Mouse (Mus musculus) spleen, postnatal 4 days (tissue): ENCODE measurements around the gene Nova2.
A peak's percentile ranks its signal among the peaks of the same experiment; 100 is the strongest.

Source experiments
- DNase-seq, 2 experiments: peaks; one replicate each; pipeline ENCODE4 v3.0.0; 2022; ENCODE audit warnings: low spot score in 2 of 2

Gene Nova2

DNA sequence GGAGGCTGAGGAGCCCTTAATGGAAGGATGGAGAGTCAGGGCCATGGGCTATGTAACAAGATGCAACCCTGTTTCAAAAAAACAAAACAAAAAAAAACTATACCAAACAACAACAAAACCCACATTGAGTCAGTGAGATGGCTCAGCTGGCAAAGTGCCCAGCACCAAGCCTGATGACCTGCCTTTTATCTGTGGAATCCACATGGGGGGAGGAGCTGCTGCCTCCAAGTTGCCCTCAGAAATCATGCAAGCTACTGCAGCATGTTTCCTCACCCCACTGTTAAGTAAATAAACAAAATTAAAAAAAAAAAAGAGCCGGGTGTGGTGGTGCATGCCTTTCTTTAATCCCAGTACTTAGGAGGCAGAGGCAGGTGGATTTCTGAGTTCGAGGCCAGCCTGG, 60.8 kb downstream of the Nova2 start:
- DNase-seq: peak; percentile 54 to 75

DNA sequence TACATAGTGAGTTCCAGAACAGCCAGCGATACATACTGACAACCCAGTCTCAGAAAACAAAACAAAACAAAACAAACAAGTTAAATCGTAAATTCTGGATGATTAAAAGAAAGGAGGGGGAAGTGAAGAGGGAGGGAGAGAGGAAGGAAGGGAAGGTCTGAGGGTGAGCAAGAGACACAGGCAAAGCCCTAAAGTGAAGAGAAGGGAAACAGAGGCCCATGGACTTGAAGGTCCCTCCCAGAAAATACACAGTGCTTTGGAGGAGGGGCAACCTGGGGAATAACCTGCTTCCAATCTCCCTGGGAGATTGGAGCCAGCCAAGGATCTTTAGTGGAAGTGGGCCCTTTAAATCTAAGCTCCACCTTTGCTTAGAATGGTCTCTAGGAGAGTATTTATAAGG, 61.4 kb downstream of the Nova2 start, which contains the start of gene Nanos2:
Gene Nanos2, plus strand, starts transcription at position 301 of the 400 bp plus-strand sequence.
- no peak for DNase-seq

DNA sequence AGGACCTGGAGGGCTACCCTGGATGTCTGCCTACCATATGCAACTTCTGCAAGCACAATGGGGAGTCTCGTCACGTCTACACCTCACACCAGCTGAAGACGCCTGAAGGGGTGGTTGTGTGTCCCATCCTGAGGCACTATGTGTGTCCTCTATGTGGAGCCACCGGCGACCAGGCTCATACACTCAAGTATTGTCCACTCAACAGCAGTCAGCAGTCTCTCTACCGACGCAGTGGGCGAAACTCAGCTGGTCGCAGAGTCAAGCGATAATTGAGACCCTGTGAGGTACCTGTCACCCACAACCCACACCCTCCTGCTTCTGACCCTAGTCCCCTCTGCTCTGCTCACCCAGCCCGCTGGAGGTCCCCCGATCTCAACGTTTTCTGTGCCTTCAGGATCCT, 62.1 kb downstream of the Nova2 start:
- no peak for DNase-seq

DNA sequence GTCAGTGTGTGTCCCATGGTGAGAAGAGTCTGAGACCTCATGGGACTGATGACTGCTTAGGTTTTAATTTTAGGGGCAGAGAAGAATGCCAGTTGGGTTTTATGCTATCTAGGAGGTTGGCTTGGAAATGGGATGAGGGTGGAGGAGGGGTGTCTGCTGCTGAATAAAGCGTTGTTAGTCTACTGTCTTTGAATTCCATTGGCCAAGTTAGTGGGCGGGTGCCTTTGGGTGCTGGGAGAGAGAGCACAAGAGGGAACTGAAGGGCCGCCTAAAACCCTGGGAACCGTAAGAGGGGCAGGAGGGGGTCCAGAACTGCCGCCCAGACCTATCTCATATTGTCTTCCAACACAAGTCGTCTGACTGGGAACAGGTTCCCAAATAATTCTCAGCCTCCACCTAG, 63.1 kb downstream of the Nova2 start:
- no peak for DNase-seq

DNA sequence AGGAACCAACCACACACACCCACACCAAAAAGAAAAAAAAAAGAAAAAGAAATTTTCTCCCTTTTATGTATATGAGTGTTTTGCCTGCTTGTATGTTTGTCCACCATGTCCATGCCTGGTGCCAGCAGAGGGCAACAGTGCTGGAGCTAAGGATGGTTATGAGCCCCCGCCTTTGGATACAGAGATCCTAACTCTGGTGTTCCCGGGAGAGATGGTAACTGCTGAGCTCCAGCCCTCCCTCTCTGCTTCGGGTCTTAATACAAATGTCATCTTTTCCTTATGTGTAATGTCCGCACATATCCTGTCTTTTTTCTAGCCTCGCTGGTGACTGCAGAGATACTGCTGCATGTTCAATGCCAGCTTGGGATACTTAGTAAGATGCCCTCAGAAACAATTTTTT, 64.3 kb downstream of the Nova2 start:
- no peak for DNase-seq

DNA sequence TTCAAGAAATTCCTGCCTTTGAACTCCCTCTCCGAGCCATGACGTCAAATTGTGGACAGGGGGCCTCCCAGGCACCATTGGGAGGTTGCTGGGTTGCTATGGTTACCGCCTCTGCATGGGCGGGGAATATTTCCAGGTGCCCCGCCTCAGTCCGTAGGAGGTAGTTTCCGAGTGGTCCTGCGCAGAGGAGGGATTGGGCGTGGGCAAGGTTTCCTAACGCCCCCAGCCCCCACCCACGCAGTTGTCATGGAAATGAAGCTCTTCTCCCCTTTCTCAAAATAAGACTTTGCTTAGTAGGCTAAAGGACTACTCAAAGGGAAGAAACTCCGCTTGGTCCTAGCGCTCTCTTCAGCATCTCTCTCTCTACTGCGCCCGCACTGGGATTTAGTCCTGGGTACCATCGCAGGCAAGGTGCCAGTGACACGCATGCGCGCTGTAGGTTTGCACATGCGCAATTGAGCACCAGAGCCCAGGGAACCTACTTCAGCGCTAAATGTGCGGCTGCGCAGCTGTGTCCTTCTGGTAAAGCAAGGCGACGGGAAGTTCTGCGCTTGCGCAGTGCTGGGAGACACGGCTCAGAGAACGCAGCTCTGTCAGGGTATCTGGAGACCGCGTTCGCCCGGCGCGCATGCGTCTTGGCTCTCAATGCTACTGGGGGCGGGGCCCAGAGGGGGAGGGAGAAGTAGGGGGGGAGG, 65.1 kb downstream of the Nova2 start, which contains the start of gene Mypop:
Gene Mypop, plus strand, starts transcription at position 645 of the 695 bp plus-strand sequence.
- DNase-seq: peak; percentile 95 to 98

DNA sequence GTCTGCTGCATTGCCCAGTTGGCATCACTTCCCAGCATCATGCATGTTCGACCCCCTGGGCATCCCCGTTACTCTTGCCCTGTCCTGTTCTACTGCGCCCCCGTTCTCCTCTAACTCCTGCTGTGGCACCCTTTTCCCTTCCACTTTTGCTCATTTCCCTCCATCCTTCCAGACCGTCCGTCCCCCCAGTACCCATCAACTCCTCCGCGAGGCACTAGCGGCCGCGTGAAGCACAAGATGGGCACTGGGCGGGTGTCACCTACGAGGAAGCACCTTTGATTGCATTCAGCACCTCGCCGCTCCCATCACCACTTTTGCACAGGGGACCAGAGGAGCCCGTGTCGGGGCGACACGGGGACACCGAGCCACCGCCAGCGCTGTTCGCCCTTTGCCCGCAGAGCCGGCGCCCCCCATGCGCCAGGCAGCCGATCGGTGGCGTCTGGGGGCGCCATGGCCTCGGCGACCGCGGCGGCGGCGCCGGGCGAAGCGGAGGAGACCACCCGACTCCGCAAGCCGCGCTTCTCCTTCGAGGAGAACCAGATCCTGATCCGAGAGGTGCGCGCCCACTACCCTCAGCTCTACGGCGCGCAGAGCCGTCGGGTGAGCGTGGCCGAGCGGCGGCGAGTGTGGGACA, 66.1 kb downstream of the Nova2 start:
- DNase-seq: no peak

DNA sequence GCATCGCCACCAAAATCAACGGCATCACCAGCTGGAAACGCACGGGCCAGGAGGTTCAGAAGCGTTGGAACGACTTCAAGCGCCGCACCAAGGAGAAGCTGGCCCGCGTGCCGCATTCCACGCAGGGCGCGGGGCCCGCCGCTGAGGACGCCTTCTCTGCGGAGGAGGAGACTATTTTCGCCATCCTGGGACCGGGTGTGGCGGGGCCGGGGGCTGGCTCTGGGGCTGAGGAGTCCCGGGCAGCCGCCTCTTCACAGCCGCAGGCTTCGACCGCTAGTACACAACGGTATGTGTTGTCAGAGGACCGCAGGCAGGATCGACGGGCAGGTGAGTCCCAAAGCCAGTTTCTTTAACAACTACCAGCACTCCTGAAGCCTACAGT, 66.6 kb downstream of the Nova2 start:
- no peak for DNase-seq

DNA sequence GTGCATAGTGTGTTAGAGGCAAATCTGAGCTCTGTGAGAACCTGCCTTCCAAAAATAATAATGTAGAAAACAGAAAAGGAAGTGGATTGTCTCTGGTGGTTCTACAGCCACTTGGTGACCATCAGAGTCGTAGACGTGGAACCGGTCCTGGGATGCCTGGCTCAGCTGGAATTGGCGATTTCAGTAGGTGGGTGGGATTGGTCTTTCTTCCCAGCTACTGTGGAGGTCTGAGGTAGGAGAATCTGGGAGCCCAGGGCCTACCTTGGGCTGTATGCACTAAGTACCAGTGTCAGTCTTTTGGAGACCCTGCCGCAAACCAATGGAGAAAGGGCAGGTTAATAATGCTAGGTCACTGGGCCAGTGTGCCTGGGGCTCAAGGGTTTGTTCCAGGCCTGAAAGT, 67.3 kb downstream of the Nova2 start:
- no peak for DNase-seq

DNA sequence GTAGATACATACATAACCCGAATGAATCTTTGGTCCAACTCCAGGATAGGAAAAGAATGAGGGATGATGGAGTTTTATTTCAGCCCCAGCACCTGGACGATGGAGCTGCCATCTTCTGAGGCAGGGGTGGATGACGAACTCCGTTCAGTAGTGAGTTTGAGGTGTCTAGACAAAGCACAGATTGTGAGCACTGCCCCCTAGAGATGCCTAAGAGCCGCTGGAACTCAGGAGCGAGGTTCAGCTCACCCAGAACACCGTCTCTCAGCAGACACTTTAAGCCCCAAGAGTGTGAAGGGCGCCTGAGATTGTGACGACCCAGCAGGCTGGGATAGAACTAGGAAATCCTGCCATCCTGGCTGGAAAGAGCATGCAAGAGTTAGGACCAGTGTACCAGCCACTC, 73.1 kb downstream of the Nova2 start:
- no peak for DNase-seq

DNA sequence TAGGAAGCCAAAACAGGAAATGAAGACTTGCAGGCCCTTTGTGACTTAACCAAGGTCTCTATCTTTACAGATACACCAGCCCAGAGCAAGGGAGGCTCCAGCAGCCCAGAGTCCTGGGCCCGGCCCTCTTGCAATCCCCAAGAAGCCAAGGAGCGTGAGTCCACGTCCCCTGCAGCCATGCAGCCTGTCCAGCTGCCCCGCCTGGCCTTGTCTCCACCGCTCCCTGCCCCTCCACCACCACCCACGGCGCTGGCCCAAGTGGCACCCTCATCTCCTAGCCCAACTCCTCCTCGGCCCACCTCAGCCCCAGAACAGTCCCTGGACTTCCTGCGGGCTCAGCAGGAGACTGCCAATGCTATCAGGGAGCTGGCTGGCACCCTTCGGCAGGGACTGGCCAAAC, 74.7 kb downstream of the Nova2 start:
- peak in 1 of 2 experiments; percentile 73 for DNase-seq

DNA sequence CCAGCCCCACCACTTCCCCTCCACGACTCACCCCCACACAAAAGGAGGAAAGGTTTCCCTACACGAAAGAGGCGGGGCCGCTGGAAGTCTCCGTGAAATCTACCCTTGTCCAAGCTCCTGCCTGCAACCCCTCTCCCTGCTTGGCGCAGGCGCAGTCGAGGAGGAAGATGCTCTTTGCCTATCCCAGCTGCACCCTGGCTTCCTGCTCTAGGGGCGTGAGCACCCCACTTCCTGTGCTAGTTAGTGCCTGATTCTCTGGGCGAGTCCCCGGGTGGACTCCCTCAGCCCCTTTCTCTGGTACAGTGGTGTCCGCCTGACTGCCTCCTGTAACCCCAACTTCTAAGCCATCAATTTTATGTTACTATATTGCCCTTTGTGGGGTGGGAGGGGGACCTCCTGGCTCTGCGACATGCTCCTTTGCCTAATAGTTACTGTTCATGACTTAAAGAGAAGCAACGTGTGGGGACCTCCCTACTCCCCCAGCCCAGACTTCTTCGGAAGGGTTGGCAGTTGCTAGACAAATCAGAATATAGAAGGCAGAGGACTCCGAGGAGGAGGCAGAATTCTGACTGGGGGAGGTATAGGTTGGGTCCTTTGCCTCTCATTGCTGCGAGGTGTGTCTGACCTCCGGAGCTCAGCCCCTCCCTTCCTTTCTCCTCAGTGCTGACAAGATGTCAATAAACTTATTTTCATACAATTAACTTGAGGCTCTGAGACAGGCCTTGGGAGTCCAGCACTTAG, 75.5 kb downstream of the Nova2 start:
- peak; percentile 79 to 90 for DNase-seq

DNA sequence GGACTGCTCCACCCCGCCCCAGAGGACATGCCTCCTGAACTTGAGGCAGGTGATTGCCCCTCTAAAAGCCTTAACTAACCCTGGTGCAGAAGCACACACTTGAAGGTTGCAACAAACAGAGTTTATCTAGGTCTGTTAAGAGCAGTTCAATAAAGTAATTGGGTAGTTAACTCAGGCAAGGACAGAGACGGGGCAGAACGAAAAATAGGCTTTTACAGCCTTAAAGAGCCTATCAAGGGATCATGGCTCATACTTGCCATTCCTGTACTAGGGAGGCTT, 76.1 kb downstream of the Nova2 start:
- no peak for DNase-seq

DNA sequence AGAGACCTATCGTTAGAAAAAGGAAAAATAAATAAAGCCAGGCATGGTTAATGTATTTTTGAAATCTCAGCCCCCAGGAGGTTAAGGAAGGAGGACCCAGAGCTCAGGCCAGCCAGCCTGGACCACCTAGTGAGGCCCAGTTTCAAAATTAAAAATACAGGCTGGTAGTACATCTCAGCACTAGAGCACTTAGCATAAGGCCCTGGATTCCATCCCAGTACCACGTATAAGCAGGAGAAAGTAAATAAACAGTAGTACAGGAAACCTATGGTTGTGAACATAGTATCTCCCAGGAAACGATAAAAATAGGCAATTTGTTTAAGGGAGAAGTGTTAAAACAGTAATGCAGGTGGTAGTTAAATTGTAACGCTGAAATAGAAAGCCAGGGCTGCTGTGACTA, 76.4 kb downstream of the Nova2 start:
- no peak for DNase-seq

DNA sequence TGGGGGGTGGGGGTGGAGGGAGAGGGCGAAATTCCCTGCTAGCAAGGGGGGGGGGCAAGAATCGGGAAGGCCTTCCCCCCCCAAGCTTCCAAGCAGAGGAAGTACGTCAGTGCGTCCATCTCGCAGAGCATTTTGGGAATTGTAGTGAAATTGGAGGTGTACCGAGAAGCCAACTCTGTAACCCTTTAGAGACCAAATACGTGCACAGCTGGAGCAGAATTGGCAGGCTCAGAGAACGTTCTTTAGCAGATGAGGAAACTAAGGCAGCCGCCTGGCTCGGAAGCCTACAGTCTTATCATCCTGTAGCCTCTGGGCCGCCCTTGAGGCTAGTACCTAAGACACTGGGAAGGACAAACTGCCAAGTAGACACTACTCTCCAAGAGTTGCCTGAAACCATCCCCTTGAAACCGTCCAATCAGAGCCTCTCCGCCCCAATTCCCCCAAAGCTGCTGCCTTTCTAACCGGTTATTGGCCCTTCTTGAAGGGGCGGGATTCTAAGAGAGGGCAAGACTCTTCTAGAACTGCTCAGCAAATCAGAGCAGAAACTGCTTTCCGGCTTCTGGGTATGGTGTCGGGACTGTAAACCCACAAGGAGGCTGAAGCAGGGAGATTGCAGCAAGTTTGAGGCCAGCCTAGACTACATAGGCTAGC, 77.3 kb downstream of the Nova2 start:
- peak; percentile 67 to 77 for DNase-seq

DNA sequence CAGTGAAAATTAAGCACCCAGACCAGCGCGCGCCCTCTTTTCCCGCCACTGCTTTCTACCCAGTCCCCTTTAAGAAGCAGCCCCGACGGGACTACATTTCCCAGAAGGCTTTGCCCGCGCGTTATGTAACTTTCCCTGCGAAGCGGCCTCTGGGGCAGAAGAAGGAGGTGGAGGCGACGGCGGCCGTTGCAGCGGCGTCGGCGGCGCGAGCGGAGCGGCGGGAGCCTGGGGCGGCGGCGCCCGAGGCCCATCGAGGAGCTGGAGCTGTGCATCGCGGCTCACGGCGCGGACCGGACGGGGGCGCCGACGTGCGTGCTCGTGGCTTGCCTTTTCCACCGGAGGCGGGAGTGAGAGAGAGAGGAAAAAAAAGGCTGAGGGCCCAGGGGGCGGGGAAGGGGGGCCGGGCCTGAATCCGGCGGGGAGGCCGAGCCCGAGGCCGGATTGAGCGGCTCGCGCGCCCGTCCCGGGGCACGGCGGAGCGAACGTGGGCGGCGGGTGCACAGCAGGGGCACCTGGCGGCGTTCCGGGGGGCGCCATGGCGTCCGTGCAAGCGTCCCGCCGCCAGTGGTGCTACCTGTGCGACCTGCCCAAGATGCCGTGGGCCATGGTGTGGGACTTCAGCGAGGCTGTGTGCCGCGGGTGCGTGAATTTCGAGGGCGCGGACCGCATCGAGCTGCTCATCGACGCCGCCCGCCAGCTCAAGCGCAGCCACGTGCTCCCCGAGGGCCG, 78.4 kb downstream of the Nova2 start, which contains the start of gene Irf2bp1:
Gene Irf2bp1, plus strand, starts transcription at position 143 of the 729 bp plus-strand sequence.
- DNase-seq: peak; percentile 91 to 93

DNA sequence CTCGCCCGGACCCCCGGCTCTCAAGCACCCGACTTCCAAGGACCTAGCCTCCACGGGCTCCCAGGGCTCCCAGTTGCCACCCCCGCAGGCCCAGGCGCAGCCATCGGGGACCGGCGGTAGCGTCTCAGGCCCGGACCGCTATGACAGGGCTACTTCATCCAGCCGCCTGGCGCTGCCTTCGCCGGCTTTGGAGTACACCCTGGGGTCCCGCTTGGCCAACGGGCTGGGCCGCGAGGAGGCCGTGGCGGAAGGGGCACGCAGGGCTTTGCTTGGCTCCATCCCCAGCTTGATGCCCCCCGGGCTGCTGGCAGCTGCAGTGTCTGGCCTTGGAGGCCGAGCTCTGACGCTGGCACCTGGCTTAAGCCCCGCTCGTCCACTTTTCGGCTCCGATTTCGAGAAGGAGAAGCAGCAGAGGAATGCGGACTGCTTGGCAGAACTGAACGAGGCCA, 79.0 kb downstream of the Nova2 start:
- DNase-seq: peak; percentile 34 to 79

DNA sequence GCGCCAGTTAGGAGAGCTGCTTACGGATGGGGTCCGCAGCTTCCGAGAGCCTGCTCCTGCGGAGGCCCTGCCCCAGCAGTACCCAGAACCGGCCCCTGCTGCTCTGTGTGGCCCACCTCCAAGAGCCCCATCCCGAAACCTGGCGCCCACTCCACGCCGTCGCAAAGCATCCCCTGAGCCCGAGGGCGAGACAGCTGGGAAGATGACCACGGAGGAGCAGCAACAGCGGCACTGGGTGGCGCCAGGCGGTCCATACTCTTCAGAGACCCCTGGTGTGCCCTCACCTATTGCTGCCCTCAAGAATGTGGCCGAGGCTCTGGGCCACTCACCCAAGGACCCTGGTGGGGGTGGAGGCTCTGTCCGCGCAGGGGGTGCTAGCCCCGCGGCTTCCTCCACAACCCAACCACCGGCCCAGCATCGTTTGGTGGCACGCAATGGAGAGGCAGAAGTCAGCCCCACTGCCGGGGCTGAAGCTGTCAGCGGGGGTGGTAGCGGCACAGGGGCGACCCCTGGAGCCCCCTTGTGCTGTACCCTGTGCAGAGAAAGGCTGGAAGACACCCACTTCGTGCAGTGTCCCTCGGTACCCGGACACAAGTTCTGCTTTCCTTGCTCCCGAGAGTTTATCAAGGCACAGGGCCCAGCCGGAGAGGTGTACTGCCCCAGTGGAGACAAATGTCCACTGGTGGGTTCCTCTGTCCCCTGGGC, 79.9 kb downstream of the Nova2 start:
- peak in 1 of 2 experiments; percentile 74 for DNase-seq

DNA sequence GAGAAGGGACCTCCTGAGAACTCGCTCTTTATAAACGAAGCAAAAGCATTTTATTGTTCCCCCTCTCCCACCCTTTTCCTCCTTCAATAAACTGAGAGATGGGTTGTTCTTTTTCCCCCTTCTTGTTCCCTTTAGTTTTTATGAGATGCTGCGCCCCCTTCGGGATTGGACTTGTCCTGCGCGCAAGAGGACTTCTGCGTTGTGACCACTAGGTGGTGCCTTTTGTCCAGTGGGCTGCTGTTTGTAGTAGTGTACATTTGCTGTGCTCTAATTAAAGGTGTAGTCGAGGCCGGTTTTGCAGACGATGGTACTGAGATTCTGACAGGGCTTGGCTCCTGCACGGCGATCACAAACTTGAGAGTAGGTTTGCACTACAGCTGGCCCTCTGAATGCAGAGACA, 80.8 kb downstream of the Nova2 start:
- DNase-seq: peak; percentile 83 to 90

DNA sequence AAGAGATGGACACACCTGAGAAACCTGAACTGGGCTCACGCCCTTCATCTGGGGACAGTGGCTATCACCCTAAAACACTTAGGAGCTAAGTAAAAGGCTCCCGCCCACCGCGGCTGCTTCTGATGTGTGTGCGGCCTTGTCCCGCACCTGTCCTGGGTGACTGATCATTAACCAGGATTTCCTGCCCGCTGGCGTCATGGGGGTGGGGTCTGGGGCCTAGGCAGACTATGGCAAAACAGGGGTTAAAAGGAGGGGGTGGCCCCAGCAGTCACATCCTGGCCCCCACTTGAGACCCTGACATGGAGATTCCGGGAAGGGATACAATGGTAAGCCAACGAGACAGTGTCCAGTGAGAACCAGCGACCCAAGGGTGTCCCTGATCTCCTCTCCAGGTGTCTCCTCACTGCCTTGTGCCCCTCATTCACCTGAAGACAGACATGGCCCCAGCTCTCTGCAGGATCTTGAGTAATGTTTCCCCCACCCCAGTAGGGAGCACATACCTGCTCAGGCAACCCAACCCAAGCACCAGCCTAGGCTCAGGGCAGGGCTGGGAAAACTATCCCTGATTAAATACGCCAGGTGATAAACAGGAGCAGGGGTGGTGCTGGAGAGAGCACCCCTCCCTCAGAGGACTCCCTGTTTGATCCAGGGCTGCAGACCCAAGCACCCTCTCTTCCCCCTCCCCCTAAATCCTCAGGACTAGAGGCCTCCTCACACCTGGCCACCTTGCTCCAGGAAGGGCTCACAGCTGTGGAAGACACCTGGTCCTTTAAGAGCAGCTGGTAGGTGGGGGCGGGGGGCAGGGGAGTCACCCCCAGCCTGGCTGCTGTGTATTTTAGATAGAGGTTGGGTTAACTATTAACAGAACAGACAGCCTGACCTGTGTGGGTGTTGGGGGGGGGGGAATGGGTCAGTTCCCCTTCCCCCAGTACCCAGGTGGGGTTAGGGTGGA, 81.6 kb downstream of the Nova2 start:
- DNase-seq: no peak
